Mouse (Mus musculus) forebrain, postnatal 0 days (tissue): ENCODE data around the gene Gm43517. TPM values are rescaled to one million over a fixed set of nuclear protein-coding genes. Genes with fewer than 3 reads are reported as not detected.

ENCODE experiments used
- ATAC-seq: fragments of 200-750 bp; cut with Nextera tagmentation; 2 replicates; pipeline ENCODE4 v1.8.0; 2017; ENCODE audit warnings: mild to moderate bottlenecking, moderate library complexity
- DNase-seq: peaks from one replicate; pipeline ENCODE4 v3.0.0-alpha.2; 2015
- H3K27ac ChIP-seq: fragments of 300-500 bp; sonication (generic); 2 replicates; pipeline ENCODE4 v1.5.1; 2014; ENCODE audit warnings: low read depth, mild to moderate bottlenecking, antibody characterized with exemption, low read length, moderate library complexity, mixed read lengths
- H3K27me3 ChIP-seq: fragments of 300-500 bp; sonication (generic); 2 replicates; pipeline ENCODE4 v1.6.1; 2014; ENCODE audit warnings: mild to moderate bottlenecking, low read length, mixed read lengths; ENCODE audit not compliant: insufficient read depth
- H3K36me3 ChIP-seq: fragments of 300-500 bp; sonication (generic); 2 replicates; pipeline ENCODE4 v1.6.1; 2014; ENCODE audit warnings: mild to moderate bottlenecking, moderate library complexity; ENCODE audit not compliant: insufficient read depth
- H3K4me1 ChIP-seq: fragments of 300-500 bp; sonication (generic); 2 replicates; pipeline ENCODE4 v1.6.1; 2014; ENCODE audit warnings: antibody characterized with exemption; ENCODE audit not compliant: insufficient read depth
- H3K4me2 ChIP-seq: fragments of 300-500 bp; sonication (generic); 2 replicates; pipeline ENCODE4 v1.6.1; 2014; ENCODE audit warnings: low read depth, mild to moderate bottlenecking, moderate library complexity
- H3K4me3 ChIP-seq: fragments of 300-500 bp; sonication (generic); 2 replicates; pipeline ENCODE4 v1.5.1; 2014; ENCODE audit warnings: low read depth, low read length, mixed read lengths
- H3K9ac ChIP-seq: fragments of 300-500 bp; sonication (generic); 2 replicates; pipeline ENCODE4 v1.6.1; 2014; ENCODE audit warnings: mild to moderate bottlenecking
- H3K9me3 ChIP-seq: fragments of 300-500 bp; sonication (generic); 2 replicates; pipeline ENCODE4 v1.6.1; 2016; ENCODE audit warnings: low read length
- CTCF ChIP-seq: sonication (generic); IDR thresholded peaks from 2 replicates; pipeline ENCODE4 v1.5.1; 2016; ENCODE audit warnings: antibody characterized with exemption, control low read depth, low read depth
- WGBS: fragments of 180-500 bp; shearing (Covaris S2); extraction: QIAGEN DNeasy Blood & Tissue Kit; methylation state at CpG from one replicate; pipeline ENCODE4 v1.1.7; 2014; 5-methylcytosine and 5-hydroxymethylcytosine counted together
- polyA plus RNA-seq: library from polyadenylated mRNA; unstranded; fragments of >200 nt; fragmentation: Nextera tagmentation; extraction: Ambion mirVana; gene quantifications from 2 replicates; pipeline ENCODE4 v1.2.1, GENCODE M21; 2015
- total RNA-seq: library from RNA; depleted of rRNA; stranded (reverse); fragments of >200 nt; gene quantifications from 2 replicates; pipeline ENCODE4 v1.2.3, GENCODE M21; 2014

Gm43517 gene
- total and polyA plus RNA-seq, 2 experiments from 2014 or later, result 0.85 to 16.8 TPM

DNA sequence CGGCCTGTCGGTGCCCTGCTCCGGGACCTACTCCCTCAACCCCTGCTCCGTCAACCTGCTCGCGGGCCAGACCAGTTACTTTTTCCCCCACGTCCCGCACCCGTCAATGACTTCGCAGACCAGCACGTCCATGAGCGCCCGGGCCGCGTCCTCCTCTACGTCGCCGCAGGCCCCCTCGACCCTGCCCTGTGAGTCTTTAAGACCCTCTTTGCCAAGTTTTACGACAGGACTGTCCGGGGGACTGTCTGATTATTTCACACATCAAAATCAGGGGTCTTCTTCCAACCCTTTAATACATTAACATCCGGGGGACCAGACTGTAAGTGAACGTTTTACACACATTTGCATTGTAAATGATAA, 637 bp downstream of the Gm43517 start:
- Histone ChIP-seq H3K9me3 (no peaks in the 10 kb centered on the region), H3K36me3 (peaks cover 9% of the 10 kb centered on the region), H3K4me3 (peak overlapping the region; percentile 83), H3K27me3 (no peaks in the 10 kb centered on the region), H3K4me2 (peak overlapping the region; percentile 23), H3K4me1 (no peaks in the 10 kb centered on the region), H3K9ac (peak overlapping the region; percentile 99), H3K27ac (peak overlapping the region; percentile 100)
- under 1% methylated on average over 23 of the region's 23 CpGs for WGBS
- DNase-seq (peak; percentile 56), ATAC-seq (no peak)
- TF ChIP-seq CTCF, result no peak

DNA sequence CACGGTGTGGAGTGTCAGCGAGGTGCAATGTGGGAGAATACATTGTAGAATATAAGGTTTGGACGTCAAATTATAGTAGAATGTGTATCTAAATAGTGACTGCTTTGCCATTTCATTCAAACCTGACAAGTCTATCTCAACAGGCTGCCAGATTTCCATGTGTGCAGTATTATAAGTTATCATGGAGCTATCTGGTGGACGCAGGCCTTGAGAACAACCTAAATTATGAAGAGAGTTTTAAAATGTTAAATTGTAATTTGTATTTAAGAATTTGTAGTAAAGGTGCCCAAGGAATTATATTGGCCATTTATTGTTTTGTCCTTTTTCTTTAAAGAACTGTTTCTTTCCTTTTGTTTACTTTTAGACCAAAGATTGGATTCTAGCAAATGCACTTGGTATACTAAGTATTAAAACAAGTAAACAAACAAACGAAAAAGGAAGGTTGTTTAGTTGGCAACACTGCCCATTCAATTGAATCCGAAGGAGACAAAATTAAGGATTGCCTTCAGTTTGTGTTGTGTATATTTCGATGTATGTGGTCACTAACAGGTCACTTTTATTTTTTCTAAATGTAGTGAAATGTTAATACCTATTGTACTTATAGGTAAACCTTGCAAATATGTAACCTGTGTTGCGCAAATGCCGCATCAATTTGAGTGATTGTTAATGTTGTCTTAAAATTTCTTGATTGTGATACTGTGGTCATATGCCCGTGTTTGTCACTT, 1.3 kb downstream of the Gm43517 start:
- ATAC-seq (no peak), DNase-seq (peak; percentile 53)
- Histone ChIP-seq H3K36me3 (peaks cover 14% of the 10 kb centered on the region), H3K4me3 (peak overlapping the region; percentile 83), H3K4me2 (peak overlapping the region; percentile 23), H3K27ac (peak overlapping the region; percentile 100), H3K9ac (peak overlapping the region; percentile 99), H3K9me3 (no peaks in the 10 kb centered on the region), H3K4me1 (no peaks in the 10 kb centered on the region), H3K27me3 (no peaks in the 10 kb centered on the region)
- no peak for TF ChIP-seq CTCF
- WGBS, result 3% methylated on average over 10 of the region's 10 CpGs

DNA sequence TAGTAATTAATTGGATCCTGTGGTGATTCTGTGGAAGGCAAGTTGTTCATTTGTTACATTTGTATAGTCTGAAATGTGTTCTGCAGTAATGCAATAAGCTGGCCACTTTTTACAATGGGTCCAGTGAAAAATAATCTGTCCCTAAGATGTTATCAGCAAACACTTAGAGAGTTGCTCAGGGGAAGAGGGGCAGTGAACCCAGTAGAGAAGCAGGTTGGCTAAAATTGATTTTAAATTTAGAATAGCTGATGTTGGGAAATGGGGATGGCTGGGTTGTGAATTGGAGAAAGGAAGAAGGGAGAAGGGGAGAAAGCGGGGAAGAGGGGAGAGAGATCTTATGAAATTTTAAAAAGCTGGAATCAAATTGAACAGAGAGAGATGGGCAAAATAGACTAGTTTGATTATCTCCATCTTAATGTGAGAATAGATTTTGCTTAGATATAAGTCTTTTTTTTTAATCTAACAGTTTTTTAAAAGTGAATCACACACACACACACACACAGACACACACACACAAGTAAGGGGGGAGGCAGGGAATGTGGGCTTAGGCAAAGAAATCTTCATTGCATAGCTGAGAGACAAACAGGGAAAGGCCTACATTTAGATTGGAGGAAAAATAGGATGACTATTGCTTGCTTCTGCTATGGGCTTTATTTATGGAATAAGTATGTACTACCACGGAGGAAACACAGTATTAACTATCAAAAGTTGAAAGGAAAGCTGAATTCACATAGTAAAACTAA, 3.1 kb downstream of the Gm43517 start:
- Histone ChIP-seq H3K9me3 (no peaks in the 10 kb centered on the region), H3K4me1 (no peaks in the 10 kb centered on the region), H3K4me2 (peak overlapping the region; percentile 32), H3K36me3 (peaks cover 17% of the 10 kb centered on the region), H3K9ac (peak overlapping the region; percentile 84), H3K27me3 (no peaks in the 10 kb centered on the region), H3K27ac (peak overlapping the region; percentile 90), H3K4me3 (peak overlapping the region; percentile 53)
- 5% methylated on average over 2 of the region's 2 CpGs for WGBS
- no peak for TF ChIP-seq CTCF
- ATAC-seq, result no peak
- peak; percentile 77 for DNase-seq

DNA sequence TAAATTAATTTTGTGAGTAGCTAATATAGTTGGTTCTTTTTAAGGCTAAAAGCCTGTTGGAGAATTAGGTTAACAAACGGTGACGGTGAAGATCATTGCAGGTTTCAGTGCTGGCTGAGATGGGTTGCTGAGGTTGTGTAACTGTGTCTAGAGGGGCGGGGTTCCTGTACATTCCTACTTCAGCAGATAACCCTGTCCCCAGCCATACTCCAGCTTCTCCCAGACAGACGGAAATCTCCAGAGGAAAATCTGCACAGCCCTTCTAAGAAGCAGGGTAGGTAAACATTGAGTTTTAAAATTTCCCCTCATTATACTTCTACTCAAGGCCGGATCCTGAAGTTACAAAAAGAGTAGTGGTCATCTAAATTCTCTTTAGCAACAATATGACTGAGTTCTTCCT, 4.7 kb downstream of the Gm43517 start:
- H3K4me3 ChIP-seq, result peak overlapping the region; percentile 54
- no peaks in the 10 kb centered on the region for H3K9me3 ChIP-seq
- TF ChIP-seq CTCF, result no peak
- no peaks in the 10 kb centered on the region for H3K4me1 ChIP-seq
- ATAC-seq (0 out of 2 replicates have a peak, but pooled peaks have one; percentile 8), DNase-seq (peak; percentile 71)
- H3K27ac ChIP-seq, result peak overlapping the region; percentile 98
- peaks cover 17% of the 10 kb centered on the region for H3K36me3 ChIP-seq
- 2% methylated on average over 5 of the region's 5 CpGs for WGBS
- H3K27me3 ChIP-seq, result no peaks in the 10 kb centered on the region
- H3K9ac ChIP-seq, result peak overlapping the region; percentile 98
- H3K4me2 ChIP-seq, result peak overlapping the region; percentile 86

DNA sequence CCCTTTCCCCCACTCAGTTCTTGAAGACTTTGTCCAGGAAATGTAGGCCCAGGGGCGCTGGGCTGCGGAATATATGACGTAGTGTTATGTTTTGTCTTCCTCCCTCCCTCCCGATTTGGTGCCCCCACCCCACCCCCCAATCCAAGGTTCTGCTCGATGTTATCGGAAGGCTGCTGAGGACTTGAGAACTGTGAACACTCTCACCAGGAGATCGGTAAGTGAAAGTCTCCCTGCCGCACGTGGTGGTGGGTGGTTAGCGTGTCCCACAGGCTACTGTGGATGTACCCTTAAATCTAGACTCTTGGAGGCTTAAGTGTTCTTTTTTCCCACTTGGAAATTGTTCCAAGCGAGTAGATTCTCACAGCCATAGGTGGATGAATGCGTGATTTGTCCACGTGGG, 5.3 kb downstream of the Gm43517 start:
- under 1% methylated on average over 13 of the region's 13 CpGs for WGBS
- peak; percentile 23; the same call in 1 of the 2 replicates for ATAC-seq
- Histone ChIP-seq H3K4me1 (no peaks in the 10 kb centered on the region), H3K4me2 (peak overlapping the region; percentile 86), H3K27ac (peak overlapping the region; percentile 98), H3K9me3 (no peaks in the 10 kb centered on the region), H3K9ac (peak overlapping the region; percentile 98), H3K4me3 (peak overlapping the region; percentile 54), H3K36me3 (peaks cover 17% of the 10 kb centered on the region), H3K27me3 (no peaks in the 10 kb centered on the region)
- no peak for TF ChIP-seq CTCF
- peak; percentile 78 for DNase-seq

DNA sequence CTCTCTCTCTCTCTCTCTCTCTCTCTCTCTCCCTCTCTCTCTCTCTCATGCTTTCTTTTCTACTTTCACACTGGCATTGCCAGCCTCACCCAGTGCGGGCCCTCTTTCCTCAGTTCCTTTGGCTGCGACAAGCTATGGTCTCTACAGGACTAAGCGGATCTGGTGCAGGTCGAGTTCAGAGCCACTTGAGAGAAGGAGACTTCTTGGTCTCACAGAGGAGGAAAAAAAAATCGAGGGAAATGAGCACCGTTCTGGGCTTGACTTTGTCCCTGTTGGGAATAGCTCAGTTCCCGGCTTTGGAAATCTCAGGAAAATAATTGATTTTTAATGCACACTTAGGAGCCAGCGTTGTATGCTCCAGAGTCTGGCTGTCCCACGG, 5.9 kb downstream of the Gm43517 start:
- H3K9me3 ChIP-seq, result no peaks in the 10 kb centered on the region
- H3K9ac ChIP-seq, result peak overlapping the region; percentile 98
- TF ChIP-seq CTCF, result no peak
- DNase-seq (no peak), ATAC-seq (peak; percentile 7; the same call in 1 of the 2 replicates)
- no peaks in the 10 kb centered on the region for H3K27me3 ChIP-seq
- H3K27ac ChIP-seq, result peak overlapping the region; percentile 98
- peaks cover 10% of the 10 kb centered on the region for H3K36me3 ChIP-seq
- under 1% methylated on average over 9 of the region's 9 CpGs for WGBS
- H3K4me2 ChIP-seq, result peak overlapping the region; percentile 86
- peak overlapping the region; percentile 54 for H3K4me3 ChIP-seq
- H3K4me1 ChIP-seq, result no peaks in the 10 kb centered on the region

DNA sequence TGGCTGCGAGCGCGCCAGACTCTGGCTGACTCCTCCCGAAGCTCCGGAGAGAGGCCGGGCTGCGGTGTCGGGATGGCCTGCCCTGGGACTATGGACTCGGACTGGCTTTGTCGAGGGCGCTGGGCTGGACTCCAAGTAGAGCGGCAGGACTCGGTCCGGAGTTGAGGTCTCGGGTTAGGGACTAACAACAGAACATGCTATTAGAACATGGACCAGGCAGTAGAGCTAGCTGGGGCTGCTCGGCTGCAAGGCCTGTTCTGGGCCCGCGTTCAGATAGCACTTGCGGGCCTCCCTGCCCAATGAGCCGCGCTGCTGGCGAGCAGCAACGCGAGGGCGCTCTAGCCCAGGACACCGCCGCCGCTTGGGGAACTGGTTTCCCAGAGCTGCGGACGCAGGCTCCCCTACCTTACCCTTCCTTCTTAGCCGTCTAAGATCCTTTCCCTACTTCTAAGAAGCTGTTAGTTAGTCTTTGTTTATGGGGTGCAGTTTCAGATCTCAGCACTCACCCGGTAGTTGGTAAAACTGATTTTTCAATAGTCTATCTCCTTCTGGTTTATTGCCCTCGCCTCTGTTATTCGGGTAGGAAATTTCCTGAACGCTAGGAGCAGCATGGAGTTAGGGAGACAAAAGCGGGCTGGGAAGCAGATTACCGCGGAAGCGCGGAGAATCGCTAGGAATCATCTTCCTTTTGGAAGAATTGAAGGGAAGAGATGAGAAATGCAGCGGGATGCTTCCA, 6.5 kb downstream of the Gm43517 start:
- no peaks in the 10 kb centered on the region for H3K27me3 ChIP-seq
- peak overlapping the region; percentile 98 for H3K27ac ChIP-seq

More for the DNA sequence above, 6.5 kb downstream of the Gm43517 start:
- H3K4me2 ChIP-seq, result peak overlapping the region; percentile 86
- peaks cover 10% of the 10 kb centered on the region for H3K36me3 ChIP-seq
- ATAC-seq (peak; percentile 74), DNase-seq (peak; percentile 89)
- peak overlapping the region; percentile 54 for H3K4me3 ChIP-seq
- H3K9ac ChIP-seq, result peak overlapping the region; percentile 98
- peak; percentile 57 for TF ChIP-seq CTCF
- no peaks in the 10 kb centered on the region for H3K4me1 ChIP-seq
- under 1% methylated on average over 42 of the region's 42 CpGs for WGBS
- no peaks in the 10 kb centered on the region for H3K9me3 ChIP-seq
